In the genomic region with DNA sequence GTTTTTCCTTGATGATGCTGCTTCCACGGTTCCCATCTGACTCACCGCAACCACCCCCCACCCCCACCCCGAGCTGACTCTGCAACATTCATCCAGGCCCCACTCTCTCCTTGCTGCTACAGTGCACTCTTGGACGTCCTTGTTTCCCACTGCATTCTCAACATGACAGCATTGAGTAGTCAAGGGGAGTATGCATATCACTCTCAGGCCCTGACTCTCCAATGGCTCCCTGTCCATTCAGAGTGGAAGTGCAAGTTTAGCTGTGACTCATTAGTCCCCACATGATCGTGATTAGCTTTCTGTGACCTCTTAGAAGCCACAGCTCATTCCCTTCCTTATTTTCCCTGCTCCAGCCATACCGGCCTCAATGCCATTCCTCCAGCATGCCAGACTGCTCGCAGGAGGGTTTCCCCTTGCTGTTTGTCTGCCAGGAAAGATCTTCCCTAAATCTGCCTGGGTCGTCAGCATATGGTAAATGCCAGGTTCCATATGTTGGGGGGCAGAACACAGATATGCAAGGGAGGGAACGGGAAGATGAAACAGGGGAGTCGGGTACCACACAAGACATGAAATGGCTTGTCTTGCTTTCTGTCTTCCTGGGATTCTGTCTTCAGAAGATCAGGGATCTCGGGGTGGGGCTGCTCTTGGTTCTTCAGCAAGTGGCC, we compare ENCODE assay signal across 13 mouse cellular contexts. TPM values are rescaled to one million over a fixed set of nuclear protein-coding genes. Genes with fewer than 3 reads are reported as not detected.
DNase-seq lines count a peak whose midpoint lies in the region; ATAC-seq lines count a peak whose summit lies in the region.
"Had no signal": no experiment of that assay in that cellular context is flagged by ENCODE, and none has a peak within 500 bp of the region (broad histone marks: within the 10 kb centered on the region; RNA-seq: fewer than 3 reads in every experiment).

No protein-coding gene starts in this region.

- no peak overlapping the region for H3K9ac ChIP-seq in midbrain, embryonic 13.5 days (replicated peaks)
- no peak overlapping the region for H3K9ac ChIP-seq in midbrain, embryonic 14.5 days (replicated peaks; ENCODE audit: low read length)
- H3K9ac ChIP-seq in embryonic facial prominence, embryonic 15.5 days = no peak overlapping the region
- H3K9ac ChIP-seq: liver, embryonic 13.5 days had no signal

- H3K27me3 ChIP-seq in midbrain, embryonic 13.5 days = peaks cover 76% of the 10 kb centered on the region
- peaks cover 24% of the 10 kb centered on the region; the same call in 1 of the 2 replicates for H3K27me3 ChIP-seq in midbrain, embryonic 14.5 days (ENCODE audit: control insufficient read depth, insufficient read depth, low read length)
- H3K27me3 ChIP-seq in embryonic facial prominence, embryonic 15.5 days = peaks cover 77% of the 10 kb centered on the region
- H3K27me3 ChIP-seq in limb, embryonic 10.5 days (ENCODE audit: low read depth, poor library complexity, severe bottlenecking) = peaks cover 87% of the 10 kb centered on the region

- peaks cover 20% of the 10 kb centered on the region for H3K4me1 ChIP-seq in midbrain, embryonic 13.5 days (replicated peaks)
- H3K4me1 ChIP-seq in midbrain, embryonic 14.5 days (ENCODE audit: control insufficient read depth, insufficient read depth, low read length) = peaks cover 7% of the 10 kb centered on the region; the same call in 1 of the 2 replicates
- peaks cover 11% of the 10 kb centered on the region for H3K4me1 ChIP-seq in embryonic facial prominence, embryonic 15.5 days
- H3K4me1 ChIP-seq in limb, embryonic 10.5 days = peaks cover 27% of the 10 kb centered on the region
- H3K4me1 ChIP-seq: liver, embryonic 13.5 days had no signal

- H3K4me2 ChIP-seq in midbrain, embryonic 13.5 days (replicated peaks) = peak overlapping the region; percentile 80; the same call in 1 of the 2 replicates
- H3K4me2 ChIP-seq in midbrain, embryonic 14.5 days (ENCODE audit: low read length) = no peak overlapping the region
- H3K4me2 ChIP-seq in embryonic facial prominence, embryonic 15.5 days (replicated peaks) = peak overlapping the region; percentile 87; the same call in 1 of the 2 replicates

- no peaks in the 10 kb centered on the region for H3K36me3 ChIP-seq in midbrain, embryonic 13.5 days
- H3K36me3 ChIP-seq in midbrain, embryonic 14.5 days (ENCODE audit: control insufficient read depth, insufficient read depth, low read length) = no peaks in the 10 kb centered on the region
- no peaks in the 10 kb centered on the region for H3K36me3 ChIP-seq in embryonic facial prominence, embryonic 15.5 days
- H3K36me3 ChIP-seq in limb, embryonic 10.5 days = no peaks in the 10 kb centered on the region
- H3K36me3 ChIP-seq: embryonic facial prominence, embryonic 12.5 days; liver, embryonic 13.5 days had no signal

- 73% methylated on average over 11 of the region's 11 CpGs for WGBS in midbrain, embryonic 13.5 days
- 71% methylated on average over 11 of the region's 11 CpGs for WGBS in midbrain, embryonic 14.5 days
- 52% methylated on average over 11 of the region's 11 CpGs for WGBS in embryonic facial prominence, embryonic 15.5 days
- 63% methylated on average over 11 of the region's 11 CpGs for WGBS in limb, embryonic 10.5 days

- no peak overlapping the region for H3K27ac ChIP-seq in midbrain, embryonic 13.5 days
- no peak overlapping the region for H3K27ac ChIP-seq in midbrain, embryonic 14.5 days (replicated peaks; ENCODE audit: low read depth, low read length)
- no peak overlapping the region for H3K27ac ChIP-seq in embryonic facial prominence, embryonic 15.5 days (replicated peaks)
- 0 out of 2 replicates have a peak overlapping the region, but pooled peaks have one; percentile 79 for H3K27ac ChIP-seq in limb, embryonic 10.5 days
- H3K27ac ChIP-seq: embryonic facial prominence, embryonic 12.5 days; liver, embryonic 13.5 days had no signal

- H3K4me3 ChIP-seq in midbrain, embryonic 13.5 days (replicated peaks) = no peak overlapping the region
- H3K4me3 ChIP-seq in midbrain, embryonic 14.5 days (replicated peaks; ENCODE audit: low read depth, low read length) = no peak overlapping the region
- H3K4me3 ChIP-seq in embryonic facial prominence, embryonic 15.5 days (replicated peaks) = no peak overlapping the region
- no peak overlapping the region for H3K4me3 ChIP-seq in limb, embryonic 10.5 days

- ATAC-seq in midbrain, embryonic 13.5 days = no peak
- no peak for ATAC-seq in midbrain, embryonic 14.5 days (ENCODE audit: low FRiP score, low TSS enrichment)
- no peak for ATAC-seq in embryonic facial prominence, embryonic 15.5 days (ENCODE audit: insufficient number of reproducible peaks, low FRiP score, low TSS enrichment, low read depth)
- no peak for ATAC-seq in erythroblast, adult 5-6 weeks (replicated peaks; ENCODE audit: low FRiP score, poor library complexity, severe bottlenecking)
- ATAC-seq: CD4-positive, CD25-positive, alpha-beta regulatory T cell, adult 4 months had no signal

- H3K9me3 ChIP-seq in midbrain, embryonic 13.5 days = no peaks in the 10 kb centered on the region
- no peaks in the 10 kb centered on the region for H3K9me3 ChIP-seq in midbrain, embryonic 14.5 days (ENCODE audit: control insufficient read depth, low read length)
- no peaks in the 10 kb centered on the region for H3K9me3 ChIP-seq in embryonic facial prominence, embryonic 15.5 days (replicated peaks)
- H3K9me3 ChIP-seq in limb, embryonic 10.5 days (replicated peaks) = no peaks in the 10 kb centered on the region
- H3K9me3 ChIP-seq: embryonic facial prominence, embryonic 12.5 days; liver, embryonic 13.5 days had no signal

- no peak for DNase-seq in midbrain, embryonic 14.5 days
- no peak for DNase-seq in limb, embryonic 10.5 days (ENCODE audit: low spot score)
- DNase-seq in right cerebral cortex, postnatal 14 days = no peak
- no peak for DNase-seq in ovary, adult 18-20 months (ENCODE audit: low spot score)
- DNase-seq: cerebellum, adult 11 months; heart, postnatal 14 days; liver, embryonic 13.5 days; right cerebral cortex, postnatal 4 days had no signal

RNA-seq across cellular contexts. Expression of a gene that starts 21.1 kb away (rescaled TPM):
- polyA plus RNA-seq in midbrain, embryonic 13.5 days (2015; fragmentation: Nextera tagmentation; extraction: Ambion mirVana) = 26.8 and 27.7 TPM in 2 replicates
- 22.7 and 25.0 TPM in 2 replicates for polyA plus RNA-seq in midbrain, embryonic 14.5 days (2014; fragmentation: Nextera tagmentation; extraction: Ambion mirVana)
- polyA plus RNA-seq in embryonic facial prominence, embryonic 15.5 days (2015; fragmentation: Nextera tagmentation; extraction: Ambion mirVana) = 17.9 and 18.0 TPM in 2 replicates
- polyA plus RNA-seq in limb, embryonic 10.5 days (2016; fragmentation: Nextera tagmentation; extraction: Ambion mirVana) = 16.2 and 16.8 TPM in 2 replicates
- 1.5 TPM in 1 of 2 replicates, not detected in the other for total RNA-seq in erythroblast, adult 5-6 weeks (2015; ENCODE audit: low replicate concordance)
- 0.70 and 1.0 TPM in 2 replicates for total RNA-seq in erythroblast, adult 5-6 weeks (2017; ENCODE audit: low replicate concordance)
